In genomic region chr2:30794179-30795108, GRCm38 (mm10) we compare ENCODE assay signal across 8 mouse cellular contexts. TPM values are rescaled to one million over a fixed set of nuclear protein-coding genes. Genes with fewer than 3 reads are reported as not detected.
DNase-seq lines count a peak whose midpoint lies in the region; TF ChIP-seq lines count a peak whose summit lies in the region.

No protein-coding gene starts in this region.

- TF ChIP-seq CTCF in cortical plate, adult 2 months (IDR thresholded peaks at IDR 0.05; ENCODE audit: extremely low read depth, insufficient read depth, low read length): peak; percentile 89
- TF ChIP-seq CTCF in left cerebral cortex, adult 2 months (IDR thresholded peaks at IDR 0.05): peak; percentile 80

- TF ChIP-seq POLR2A in cortical plate, adult 2 months (IDR thresholded peaks at IDR 0.05; ENCODE audit: extremely low read depth, insufficient read depth, low read length): no peak

- peak overlapping the region; percentile 37 for H3K4me3 ChIP-seq in cortical plate, adult 2 months (ENCODE audit: insufficient read depth, low read length)
- H3K4me3 ChIP-seq in left cerebral cortex, adult 2 months: peak overlapping the region; percentile 36
- H3K4me3 ChIP-seq in macrophage (ENCODE audit: inconsistent target): peak overlapping the region; percentile 9; the same call in 1 of the 2 replicates

- peak; percentile 88 for DNase-seq in adipocyte (ENCODE audit: low spot score)
- DNase-seq in gastrocnemius, adult 8-10 months (ENCODE audit: low spot score in 2 of 2): peak; percentile 91 to 94
- DNase-seq in hindlimb bud, embryonic 11.5 days (ENCODE audit: extremely low spot score, low read depth, low spot score): peak; percentile 89
- peak; percentile 95 to 99 for DNase-seq in left cerebral cortex, adult 2 months (ENCODE audit: extremely low spot score in 1 of 2, low spot score in 2 of 2)
- peak; percentile 82 for DNase-seq in retina, postnatal 7 days (ENCODE audit: low read depth, low spot score)
- peak; percentile 94 to 99 for DNase-seq in urinary bladder, adult 18-20 months (ENCODE audit: low spot score in 2 of 2)

- intact Hi-C loops in left cerebral cortex, adult 2 months (cut with DNase I): loop anchor here (1.0 to 5.0 kb wide), 8 partner anchors 72 to 358 kb away; partner anchors contain the start of gene Cstad

- WGBS in macrophage (ENCODE audit: missing documents): 5% methylated on average over 45 of the region's 48 CpGs

- peak overlapping the region; percentile 30; the same call in 1 of the 2 replicates for H3K27ac ChIP-seq in cortical plate, adult 2 months (ENCODE audit: insufficient read depth, low read length)
- H3K27ac ChIP-seq in left cerebral cortex, adult 2 months: peak overlapping the region; percentile 80
- H3K27ac ChIP-seq in macrophage: no peak overlapping the region

- H3K79me2 ChIP-seq in macrophage (ENCODE audit: inconsistent target): no peaks in the 10 kb centered on the region

- H3K4me1 ChIP-seq in cortical plate, adult 2 months (ENCODE audit: control insufficient read depth, insufficient read depth, low read length): no peaks in the 10 kb centered on the region; the same call in 1 of the 2 replicates

- H3K36me3 ChIP-seq in macrophage (ENCODE audit: inconsistent target): no peaks in the 10 kb centered on the region

RNA-seq across cellular contexts. Expression of gene 1700001O22Rik, which starts 9.0 kb away (rescaled TPM):
- polyA plus RNA-seq in cortical plate, adult 2 months (2012; rRNA removed): 13.5 and 17.5 TPM in 2 replicates
- total RNA-seq in gastrocnemius, adult 8-10 months (2022): 10 to 100 TPM in 2 of 4 experiments, 1 to 10 TPM in 1, under 1 TPM in 1; 0.80 to 25.5 (median 10.2) TPM
- total RNA-seq in left cerebral cortex, adult 2 months (2021): 10 to 100 TPM in 1 of 2 experiments, 1 to 10 TPM in 1; 9.9 to 12.6 TPM
- not detected for total RNA-seq in macrophage (2018; cell fraction: chromatin; rRNA removed)
- total RNA-seq in macrophage (2018; cell fraction: cytosol; rRNA removed): under 1 TPM in 1 of 26 experiments, not detected in 25; 0.18 TPM
- not detected for total RNA-seq in macrophage (2018; cell fraction: nucleus; rRNA removed)
- polyA plus RNA-seq in macrophage (2018): not detected in 3 replicates

RNA-seq across cellular contexts. Expression of gene Ntmt1, which starts 13.2 kb away (rescaled TPM):
- 47.1 TPM in 2 replicates for polyA plus RNA-seq in cortical plate, adult 2 months (2012; rRNA removed)
- total RNA-seq in gastrocnemius, adult 8-10 months (2022): 10 to 100 TPM in 3 of 4 experiments, 1 to 10 TPM in 1; 9.7 to 14.5 (median 13.3) TPM
- 10 to 100 TPM; 35.2 to 38.8 TPM for total RNA-seq in left cerebral cortex, adult 2 months (2021)
- 10 to 100 TPM in 22 of 26 experiments, 1 to 10 TPM in 4; 6.2 to 26.4 (median 14.0) TPM for total RNA-seq in macrophage (2018; cell fraction: chromatin; rRNA removed)
- total RNA-seq in macrophage (2018; cell fraction: cytosol; rRNA removed): 10 to 100 TPM in 10 of 26 experiments, 1 to 10 TPM in 16; 6.2 to 13.3 (median 9.8) TPM
- 10 to 100 TPM in 14 of 26 experiments, 1 to 10 TPM in 12; 4.6 to 20.5 (median 10.0) TPM for total RNA-seq in macrophage (2018; cell fraction: nucleus; rRNA removed)
- 3.4 to 13.7 TPM (median 9.8 TPM) in 3 replicates for polyA plus RNA-seq in macrophage (2018)

RNA-seq across cellular contexts. Expression of gene Asb6, which starts 35.7 kb away (rescaled TPM):
- polyA plus RNA-seq in cortical plate, adult 2 months (2012; rRNA removed): 44.1 and 45.8 TPM in 2 replicates
- 1 to 10 TPM; 6.3 to 7.9 (median 7.2) TPM for total RNA-seq in gastrocnemius, adult 8-10 months (2022)
- total RNA-seq in left cerebral cortex, adult 2 months (2021): 10 to 100 TPM; 35.4 to 40.5 TPM
- total RNA-seq in macrophage (2018; cell fraction: chromatin; rRNA removed): 10 to 100 TPM; 13.9 to 87.4 (median 52.4) TPM
- 10 to 100 TPM; 13.1 to 25.6 (median 20.4) TPM for total RNA-seq in macrophage (2018; cell fraction: cytosol; rRNA removed)
- 10 to 100 TPM; 18.0 to 66.2 (median 37.5) TPM for total RNA-seq in macrophage (2018; cell fraction: nucleus; rRNA removed)
- polyA plus RNA-seq in macrophage (2018): 20.4 to 25.2 TPM (median 23.8 TPM) in 3 replicates

RNA-seq across cellular contexts. Expression of gene Prrx2, which starts 40.3 kb away (rescaled TPM):
- polyA plus RNA-seq in cortical plate, adult 2 months (2012; rRNA removed): 2.3 and 2.7 TPM in 2 replicates
- total RNA-seq in gastrocnemius, adult 8-10 months (2022): 1 to 10 TPM in 1 of 4 experiments, under 1 TPM in 3; 0.65 to 2.0 (median 0.78) TPM
- 1 to 10 TPM; 1.5 to 1.7 TPM for total RNA-seq in left cerebral cortex, adult 2 months (2021)
- 10 to 100 TPM in 1 of 26 experiments, not detected in 25; 10.7 TPM for total RNA-seq in macrophage (2018; cell fraction: chromatin; rRNA removed)
- total RNA-seq in macrophage (2018; cell fraction: cytosol; rRNA removed): not detected
- total RNA-seq in macrophage (2018; cell fraction: nucleus; rRNA removed): 1 to 10 TPM in 1 of 26 experiments, not detected in 25; 1.7 TPM
- not detected in 3 replicates for polyA plus RNA-seq in macrophage (2018)

Comparison
In these comparisons a context has a peak if more than half of its experiments do, and no peak if none do; other contexts are left out.
1. RNA of gene Asb6, which starts 35.7 kb away (total RNA-seq): 35.4 to 40.5 TPM in left cerebral cortex, adult 2 months; 6.3 to 7.9 TPM in gastrocnemius, adult 8-10 months; every median in the first group is over 4 times any median in the second.
2. Peak in every context shown above with its lines, with median percentiles within 50 percentile points of each other: DNase-seq and H3K4me3 ChIP-seq.